Mouse (Mus musculus) frontal cortex, postnatal 14 days (tissue): ENCODE measurements around the gene Fbxl19.

ENCODE experiments used
- DNase-seq, 2 experiments: peaks; one replicate each; pipeline ENCODE4 v3.0.0; 2022; ENCODE audit warnings: low spot score in 2 of 2

The Fbxl19 gene

GRCm38 (mm10) chr7:127744366-127745045 is at the start of gene Fbxl19:
TSS of gene Fbxl19 (plus strand) at chr7:127744543.
- peak; percentile 69 to 75 for DNase-seq

- no peak for DNase-seq
Measured at GRCm38 (mm10) chr7:127698986-127699385, 45.4 kb upstream of the Fbxl19 start.

- DNase-seq = no peak
Measured at GRCm38 (mm10) chr7:127700712-127701331, 43.5 kb upstream of the Fbxl19 start.

- DNase-seq = no peak
Measured at GRCm38 (mm10) chr7:127703561-127704178, 40.7 kb upstream of the Fbxl19 start.

GRCm38 (mm10) chr7:127704598-127704997 is 39.7 kb upstream of the Fbxl19 start:
- no peak for DNase-seq

- no peak for DNase-seq
Measured at GRCm38 (mm10) chr7:127705706-127706105, 38.6 kb upstream of the Fbxl19 start.

- DNase-seq = no peak
Measured at GRCm38 (mm10) chr7:127707045-127707956, 37.0 kb upstream of the Fbxl19 start.

GRCm38 (mm10) chr7:127707957-127708206 is 36.5 kb upstream of the Fbxl19 start:
- no peak for DNase-seq

- DNase-seq = peak; percentile 75 to 82
Measured at GRCm38 (mm10) chr7:127708207-127709078, 35.9 kb upstream of the Fbxl19 start, which contains the start of gene Bcl7c. TSS of gene Bcl7c (minus strand) at chr7:127708933.

GRCm38 (mm10) chr7:127709261-127709979 is 34.9 kb upstream of the Fbxl19 start:
- no peak for DNase-seq

GRCm38 (mm10) chr7:127711031-127711430 is 33.3 kb upstream of the Fbxl19 start:
- no peak for DNase-seq

- no peak for DNase-seq
Measured at GRCm38 (mm10) chr7:127711456-127711855, 32.9 kb upstream of the Fbxl19 start.

GRCm38 (mm10) chr7:127712461-127713385 is 31.6 kb upstream of the Fbxl19 start, which contains the start of gene Ctf1:
TSS of gene Ctf1 (plus strand) at chr7:127712736.
- peak; percentile 61 to 62 for DNase-seq

- DNase-seq = no peak
Measured at GRCm38 (mm10) chr7:127714816-127715215, 29.5 kb upstream of the Fbxl19 start.

GRCm38 (mm10) chr7:127716992-127717391 is 27.4 kb upstream of the Fbxl19 start:
- peak in 1 of 2 experiments; percentile 43 for DNase-seq

GRCm38 (mm10) chr7:127718339-127718738 is 26.0 kb upstream of the Fbxl19 start:
- no peak for DNase-seq

- no peak for DNase-seq
Measured at GRCm38 (mm10) chr7:127719258-127719657, 25.1 kb upstream of the Fbxl19 start.

GRCm38 (mm10) chr7:127725490-127725889 is 18.9 kb upstream of the Fbxl19 start:
- no peak for DNase-seq

GRCm38 (mm10) chr7:127725924-127726323 is 18.4 kb upstream of the Fbxl19 start:
- no peak for DNase-seq
